Mouse (Mus musculus): ENCODE measurements around the gene Abca1.

Gene Abca1

GRCm38 (mm10) chr4:53159767-53160166 lies at the start of gene Abca1:
Gene Abca1, minus strand, starts transcription at chr4:53159895.
- in situ Hi-C loops (cut with MboI; ENCODE audit: low sequenced_read_pairs): no loop called here

- in situ Hi-C loops (cut with MboI; ENCODE audit: low sequenced_read_pairs): no loop called here
Observed at GRCm38 (mm10) chr4:53204482-53204881, 44.8 kb upstream of the Abca1 start.

GRCm38 (mm10) chr4:53203595-53204400 lies 44.1 kb upstream of the Abca1 start:
- in situ Hi-C loops (cut with MboI; ENCODE audit: low sequenced_read_pairs): no loop called here

GRCm38 (mm10) chr4:53200276-53200675 lies 40.6 kb upstream of the Abca1 start:
- in situ Hi-C loops (cut with MboI; ENCODE audit: low sequenced_read_pairs): no loop called here

- in situ Hi-C loops (cut with MboI; ENCODE audit: low sequenced_read_pairs): no loop called here
Observed at GRCm38 (mm10) chr4:53197842-53198241, 38.1 kb upstream of the Abca1 start.

- in situ Hi-C loops (cut with MboI; ENCODE audit: low sequenced_read_pairs): no loop called here
Observed at GRCm38 (mm10) chr4:53196058-53196771, 36.5 kb upstream of the Abca1 start.

GRCm38 (mm10) chr4:53187071-53187470 lies 27.4 kb upstream of the Abca1 start:
- in situ Hi-C loops (cut with MboI; ENCODE audit: low sequenced_read_pairs): no loop called here

GRCm38 (mm10) chr4:53186573-53186972 lies 26.9 kb upstream of the Abca1 start:
- in situ Hi-C loops (cut with MboI; ENCODE audit: low sequenced_read_pairs): no loop called here

GRCm38 (mm10) chr4:53186141-53186540 lies 26.4 kb upstream of the Abca1 start:
- in situ Hi-C loops (cut with MboI; ENCODE audit: low sequenced_read_pairs): no loop called here

- in situ Hi-C loops (cut with MboI; ENCODE audit: low sequenced_read_pairs): no loop called here
Observed at GRCm38 (mm10) chr4:53181479-53181878, 21.8 kb upstream of the Abca1 start.

GRCm38 (mm10) chr4:53179308-53179820 lies 19.7 kb upstream of the Abca1 start:
- in situ Hi-C loops (cut with MboI; ENCODE audit: low sequenced_read_pairs): no loop called here

- in situ Hi-C loops (cut with MboI; ENCODE audit: low sequenced_read_pairs): no loop called here
Observed at GRCm38 (mm10) chr4:53178489-53178888, 18.8 kb upstream of the Abca1 start.

GRCm38 (mm10) chr4:53177696-53178095 lies 18.0 kb upstream of the Abca1 start:
- in situ Hi-C loops (cut with MboI; ENCODE audit: low sequenced_read_pairs): no loop called here

- in situ Hi-C loops (cut with MboI; ENCODE audit: low sequenced_read_pairs): no loop called here
Observed at GRCm38 (mm10) chr4:53174906-53175305, 15.2 kb upstream of the Abca1 start.

GRCm38 (mm10) chr4:53170403-53170802 lies 10.7 kb upstream of the Abca1 start:
- in situ Hi-C loops (cut with MboI; ENCODE audit: low sequenced_read_pairs): no loop called here

GRCm38 (mm10) chr4:53165231-53165630 lies 5.5 kb upstream of the Abca1 start:
- in situ Hi-C loops (cut with MboI; ENCODE audit: low sequenced_read_pairs): no loop called here

- in situ Hi-C loops (cut with MboI; ENCODE audit: low sequenced_read_pairs): no loop called here
Observed at GRCm38 (mm10) chr4:53159176-53159575, 519 bp downstream of the Abca1 start.

- in situ Hi-C loops (cut with MboI; ENCODE audit: low sequenced_read_pairs): no loop called here
Observed at GRCm38 (mm10) chr4:53158634-53159033, 1.1 kb downstream of the Abca1 start.

- in situ Hi-C loops (cut with MboI; ENCODE audit: low sequenced_read_pairs): no loop called here
Observed at GRCm38 (mm10) chr4:53155471-53155870, 4.2 kb downstream of the Abca1 start.

GRCm38 (mm10) chr4:53153711-53154110 lies 6.0 kb downstream of the Abca1 start:
- in situ Hi-C loops (cut with MboI; ENCODE audit: low sequenced_read_pairs): no loop called here

- in situ Hi-C loops (cut with MboI; ENCODE audit: low sequenced_read_pairs): no loop called here
Observed at GRCm38 (mm10) chr4:53153061-53153460, 6.6 kb downstream of the Abca1 start.

- in situ Hi-C loops (cut with MboI; ENCODE audit: low sequenced_read_pairs): no loop called here
Observed at GRCm38 (mm10) chr4:53152655-53153054, 7.0 kb downstream of the Abca1 start.

Data from CH12F3 (cell line).